Mouse (Mus musculus) thymus, adult 2 months (tissue): ENCODE data around the gene Mesd. TPM values are rescaled to one million over a fixed set of nuclear protein-coding genes. Genes with fewer than 3 reads are reported as not detected.

Experiments used
- DNase-seq: peaks from one replicate; pipeline ENCODE4 v3.0.0; 2021
- H3K27ac ChIP-seq: fragments of 200-500 bp; 2 replicates; pipeline ENCODE4 v1.5.1; 2012; ENCODE audit warnings: low read length, control low read depth; ENCODE audit not compliant: control insufficient read depth, insufficient read depth
- H3K27me3 ChIP-seq: fragments of 200-500 bp; 2 replicates; pipeline ENCODE4 v1.6.1; 2012; ENCODE audit warnings: mild to moderate bottlenecking, low read length, moderate library complexity, mixed read lengths; ENCODE audit not compliant: control insufficient read depth, insufficient read depth
- H3K36me3 ChIP-seq: fragments of 200-500 bp; 2 replicates; pipeline ENCODE4 v1.6.1; 2012; ENCODE audit warnings: mild to moderate bottlenecking, low read length, moderate library complexity; ENCODE audit not compliant: control insufficient read depth, insufficient read depth
- H3K4me1 ChIP-seq: fragments of 200-500 bp; replicated peaks from 2 replicates; pipeline ENCODE4 v1.6.1; 2012; ENCODE audit warnings: low read length; ENCODE audit not compliant: control insufficient read depth, insufficient read depth
- H3K4me3 ChIP-seq: fragments of 200-500 bp; 2 replicates; pipeline ENCODE4 v1.5.1; 2012; ENCODE audit warnings: mild to moderate bottlenecking, low read length, control low read depth, moderate library complexity; ENCODE audit not compliant: control insufficient read depth, insufficient read depth
- CTCF ChIP-seq: fragments of 200-500 bp; IDR thresholded peaks from 2 replicates; pipeline ENCODE4 v1.5.1; 2012; ENCODE audit warnings: mild to moderate bottlenecking, control low read depth, low read length, moderate library complexity, borderline replicate concordance; ENCODE audit not compliant: control insufficient read depth, poor library complexity, insufficient read depth; ENCODE audit errors: extremely low read depth
- POLR2A ChIP-seq: fragments of 200-500 bp; IDR thresholded peaks from 2 replicates; pipeline ENCODE4 v1.6.1; 2012; ENCODE audit warnings: mild to moderate bottlenecking, low read length, control low read depth, moderate library complexity; ENCODE audit not compliant: control insufficient read depth, poor library complexity, insufficient read depth; ENCODE audit errors: extremely low read depth
- WGBS: fragments of 180-500 bp; shearing (Covaris S2); methylation state at CpG from one replicate; pipeline ENCODE4 v1.1.7; 2018; 5-methylcytosine and 5-hydroxymethylcytosine counted together
- polyA plus RNA-seq: library from polyadenylated mRNA; depleted of rRNA; stranded (reverse); fragments of >200 nt; gene quantifications from 2 replicates; pipeline ENCODE4 v1.2.3, GENCODE M21; 2012

The Mesd gene
- polyA plus RNA-seq, 1 experiment = 14.2 TPM

DNA sequence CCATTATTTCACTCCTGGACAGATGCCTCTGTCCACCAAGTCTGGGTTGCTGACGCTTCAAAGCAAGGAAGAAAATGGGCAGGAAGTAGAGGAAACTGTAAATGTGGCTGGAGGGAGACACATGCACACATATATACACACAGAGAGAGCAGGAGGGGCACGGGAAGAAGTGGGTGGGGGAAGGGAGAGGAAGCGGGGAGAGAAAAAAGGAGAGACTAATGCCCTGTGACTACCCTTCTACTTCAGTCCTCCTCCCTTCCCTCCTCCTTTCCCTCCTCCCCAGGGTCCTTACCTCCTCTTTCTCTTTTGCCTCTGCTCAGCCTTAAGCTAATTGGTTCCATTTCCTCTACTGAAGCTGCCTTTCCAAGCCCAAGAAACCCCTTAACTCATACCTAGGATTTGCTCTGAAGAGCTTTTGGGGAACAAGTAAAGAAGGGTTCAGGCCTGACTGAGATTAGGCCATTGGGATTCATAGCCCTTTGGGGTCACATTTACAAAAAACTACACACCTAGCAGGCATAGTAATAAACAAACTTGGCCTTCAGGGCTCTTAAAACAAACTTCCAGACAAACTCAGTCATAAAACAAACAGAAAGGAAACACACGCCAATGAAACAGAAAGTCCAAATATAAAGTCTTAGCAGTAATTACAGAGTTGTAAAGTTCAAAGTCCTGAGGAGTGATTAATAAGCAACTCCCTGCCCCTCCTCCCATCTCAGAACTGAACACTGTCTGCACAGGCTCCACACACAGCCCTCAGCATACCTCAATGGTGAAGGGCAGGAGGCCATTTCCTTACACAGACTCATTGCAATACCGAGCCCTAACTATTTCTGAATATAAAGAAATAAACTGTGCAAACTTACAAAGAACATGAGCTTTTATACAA lies 36.8 kb upstream of the Mesd start:
- DNase-seq = peak; percentile 10
- TF ChIP-seq CTCF = no peak
- no peak for TF ChIP-seq POLR2A
- peaks cover 8% of the 10 kb centered on the region for H3K4me1 ChIP-seq
- no peak overlapping the region for H3K4me3 ChIP-seq
- H3K27me3 ChIP-seq = no peaks in the 10 kb centered on the region
- 44% methylated on average over 5 of the region's 5 CpGs for WGBS
- H3K36me3 ChIP-seq = no peaks in the 10 kb centered on the region
- no peak overlapping the region for H3K27ac ChIP-seq

DNA sequence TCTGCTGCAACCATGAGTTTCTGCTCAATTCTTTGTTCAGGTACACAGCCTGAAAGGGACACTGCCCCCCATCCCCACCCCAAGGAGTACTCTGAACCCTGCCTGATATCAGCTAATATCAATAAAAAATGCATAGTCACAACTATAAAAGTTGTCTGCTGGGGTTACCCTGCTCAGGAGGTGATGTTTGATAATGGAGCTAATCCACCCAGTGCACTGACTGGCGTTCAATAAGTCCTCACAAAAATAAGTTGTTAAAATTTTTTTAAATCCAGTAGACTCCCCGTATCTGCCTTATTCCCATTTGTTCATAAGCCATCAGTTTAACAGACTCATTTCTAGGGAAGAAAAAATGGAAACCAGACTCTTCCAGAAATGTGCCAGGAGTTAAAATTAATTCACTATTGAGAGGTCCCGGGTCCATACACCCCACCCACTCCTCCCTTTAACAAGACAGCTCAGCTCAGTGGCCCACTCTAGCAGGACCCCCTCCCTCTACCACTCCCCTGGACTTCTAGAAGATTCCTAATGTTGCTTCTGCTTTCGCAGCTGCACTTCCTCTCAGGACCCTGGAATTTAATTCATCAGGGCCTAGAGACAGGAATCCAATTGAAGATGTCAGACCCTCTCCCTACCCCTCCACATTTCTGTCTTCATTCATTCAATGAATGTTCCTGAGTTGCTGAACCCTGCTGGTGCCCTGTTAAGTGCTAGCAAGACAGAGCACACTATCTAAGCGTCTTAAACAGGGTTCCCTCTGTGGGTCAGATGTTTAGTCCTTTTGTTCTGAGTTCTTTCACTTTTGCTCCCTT lies 32.5 kb upstream of the Mesd start:
- Histone ChIP-seq H3K4me3 (no peak overlapping the region), H3K4me1 (peaks cover 12% of the 10 kb centered on the region), H3K36me3 (no peaks in the 10 kb centered on the region), H3K27me3 (no peaks in the 10 kb centered on the region), H3K27ac (no peak overlapping the region)
- 72% methylated on average over 5 of the region's 5 CpGs for WGBS
- TF ChIP-seq CTCF (no peak), POLR2A (no peak)
- no peak for DNase-seq

DNA sequence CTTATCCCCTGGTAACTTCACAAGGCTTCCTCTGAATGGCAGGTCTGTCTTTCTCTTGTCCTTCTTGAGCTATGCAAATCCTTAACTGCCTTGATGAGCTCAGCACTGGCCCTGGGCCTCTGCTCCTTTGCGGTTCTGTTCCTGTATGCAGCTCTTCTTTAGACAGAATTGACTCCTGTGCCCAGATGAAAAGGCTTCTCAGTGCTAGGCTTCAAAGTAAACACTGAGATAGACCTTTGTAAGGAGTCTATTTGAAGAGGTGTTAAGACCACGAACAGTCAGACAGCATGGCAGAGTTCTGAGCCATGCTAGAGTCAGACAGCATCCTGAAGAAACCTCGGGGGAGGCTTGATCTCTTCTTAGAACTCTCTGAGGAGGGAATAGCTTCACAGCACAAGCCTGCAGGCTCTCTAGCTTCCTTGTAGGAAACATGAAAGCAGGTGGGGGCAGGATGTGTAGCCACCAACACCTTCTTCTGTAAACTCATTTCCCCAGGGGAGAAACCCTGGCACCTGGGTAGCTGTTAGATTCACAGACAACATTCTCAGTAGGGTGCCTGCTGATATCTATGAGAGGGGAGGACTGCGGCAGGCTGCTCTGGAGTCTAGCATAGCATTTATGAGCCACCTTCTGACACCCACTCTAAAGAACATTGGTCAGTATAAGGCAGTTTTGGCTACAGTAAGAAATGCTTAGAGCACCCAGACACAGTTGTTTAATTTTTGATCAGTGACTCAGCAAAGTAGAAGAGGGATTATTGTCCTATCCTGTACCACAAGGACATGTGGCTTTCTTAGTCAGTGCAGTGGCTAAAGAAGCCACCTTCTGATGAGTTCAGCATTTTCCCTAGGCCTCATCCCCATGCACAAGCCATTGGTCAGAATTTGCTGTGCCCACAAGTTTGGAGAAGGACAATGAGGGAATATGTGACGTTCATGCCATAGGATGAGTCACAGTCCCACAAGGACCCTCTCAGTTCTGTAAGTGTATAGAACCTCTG lies 31.6 kb upstream of the Mesd start:
- H3K4me1 ChIP-seq = peaks cover 6% of the 10 kb centered on the region
- TF ChIP-seq CTCF (no peak), POLR2A (no peak)
- WGBS = 37% methylated on average over 5 of the region's 5 CpGs
- no peak overlapping the region for H3K27ac ChIP-seq
- H3K27me3 ChIP-seq = no peaks in the 10 kb centered on the region
- H3K36me3 ChIP-seq = no peaks in the 10 kb centered on the region
- H3K4me3 ChIP-seq = no peak overlapping the region
- DNase-seq = peak; percentile 5

DNA sequence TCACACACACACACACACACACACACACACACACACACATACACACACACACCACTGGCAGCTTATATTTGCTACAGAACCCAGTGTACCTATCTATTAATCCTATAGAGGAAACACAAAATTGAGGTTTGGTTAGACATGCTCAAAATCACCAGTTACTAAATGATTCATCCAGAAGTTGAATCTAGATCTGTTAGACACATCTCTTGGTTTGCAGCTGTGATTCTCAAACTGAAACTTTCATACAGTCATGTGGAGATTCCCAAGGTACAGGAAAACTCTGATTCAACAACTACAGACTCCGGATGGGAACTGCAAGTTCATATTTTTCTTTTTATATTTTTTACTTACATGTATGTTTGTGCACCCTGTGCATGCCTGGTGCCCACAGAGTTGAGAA lies 29.1 kb upstream of the Mesd start:
- peaks cover 6% of the 10 kb centered on the region for H3K4me1 ChIP-seq
- H3K4me3 ChIP-seq = no peak overlapping the region
- DNase-seq = no peak
- 98% methylated on average over 1 of the region's 1 CpGs for WGBS
- H3K27ac ChIP-seq = no peak overlapping the region
- H3K36me3 ChIP-seq = no peaks in the 10 kb centered on the region
- TF ChIP-seq CTCF (no peak), POLR2A (no peak)
- no peaks in the 10 kb centered on the region for H3K27me3 ChIP-seq

DNA sequence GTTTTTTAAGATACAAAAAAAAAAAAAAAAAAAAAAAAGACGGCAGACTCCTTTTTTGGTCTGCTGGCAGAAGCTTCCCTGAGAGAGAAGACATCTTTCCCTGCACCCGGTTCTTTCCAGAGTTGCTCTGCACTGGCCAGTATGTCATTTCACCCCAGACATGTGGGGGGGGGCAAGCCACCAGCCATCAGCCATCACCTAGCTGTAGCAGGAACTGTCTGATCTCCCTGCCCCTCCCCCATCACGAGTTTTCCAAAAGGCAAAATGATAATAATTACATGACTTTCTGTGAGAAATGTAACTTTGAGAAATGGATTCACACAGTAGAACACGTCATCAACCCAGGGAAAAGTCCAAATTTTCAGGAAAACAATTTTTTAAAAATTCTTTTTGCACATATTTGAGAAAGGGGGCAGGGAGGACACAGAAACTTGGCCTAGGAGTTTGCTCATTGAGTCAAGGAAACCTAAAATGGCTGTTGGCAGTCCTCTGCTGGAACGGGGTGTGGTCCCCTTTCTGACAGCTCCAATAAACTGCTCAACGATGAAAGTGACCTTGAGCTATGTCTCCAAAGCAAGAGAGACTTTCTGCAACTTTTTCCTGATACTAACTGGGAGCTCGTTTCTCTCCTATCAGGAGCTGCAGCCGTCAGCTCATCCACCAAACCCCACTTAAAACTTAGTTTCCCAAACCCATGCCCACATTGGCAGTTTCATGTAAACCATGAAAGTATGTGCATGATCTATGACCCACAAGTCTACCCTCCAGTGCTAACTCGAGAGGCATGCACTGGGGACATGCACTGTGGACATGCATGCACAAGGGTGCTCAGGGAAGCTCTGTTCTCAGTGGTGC lies 27.7 kb upstream of the Mesd start:
- DNase-seq = no peak
- Histone ChIP-seq H3K27me3 (no peaks in the 10 kb centered on the region), H3K27ac (no peak overlapping the region), H3K4me3 (no peak overlapping the region), H3K36me3 (no peaks in the 10 kb centered on the region), H3K4me1 (peaks cover 6% of the 10 kb centered on the region)
- TF ChIP-seq CTCF (no peak), POLR2A (no peak)
- 85% methylated on average over 9 of the region's 9 CpGs for WGBS
